Mouse (Mus musculus): ENCODE data around the gene Ppp1r32. TPM values are rescaled to one million over a fixed set of nuclear protein-coding genes. Genes with fewer than 3 reads are reported as not detected.

The Ppp1r32 gene
- total RNA-seq, 2 experiments from 2014 or later, result 0.90 to 0.91 TPM

DNA sequence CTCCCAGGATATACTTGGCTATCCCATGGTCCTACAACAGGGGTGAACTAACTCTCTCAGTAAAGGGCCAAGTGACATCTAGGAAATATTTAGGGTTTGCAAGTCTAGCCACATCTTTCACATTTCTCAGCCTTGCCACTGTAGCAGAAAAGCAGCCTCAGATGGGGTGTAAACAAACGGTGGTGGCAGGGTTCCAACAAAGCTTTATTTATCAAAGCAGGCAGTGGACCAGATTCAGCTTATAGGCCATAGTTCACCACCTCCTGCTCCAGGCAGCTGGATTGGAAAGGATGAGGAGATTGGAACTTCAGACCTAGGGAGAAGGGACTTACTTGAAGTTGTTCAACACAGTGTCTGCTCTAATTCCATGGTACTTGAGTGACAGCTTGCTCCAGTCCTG is 58.0 kb downstream of the Ppp1r32 start:
- no peak for DNase-seq

Other genes starting within 250 kb of the Ppp1r32 start
- not detected for gene Myrf, start 242.2 kb downstream of the Ppp1r32 start, total RNA-seq (2021)
- 1 to 10 TPM; 4.0 to 6.7 TPM for gene Dagla, start 178.1 kb downstream of the Ppp1r32 start, total RNA-seq (2021)
- gene Syt7, start 93.8 kb downstream of the Ppp1r32 start, total RNA-seq (2021), result 1 to 10 TPM; 1.9 to 4.1 TPM
- under 1 TPM; 0.13 to 0.38 TPM for gene Lrrc10b, start 25.5 kb downstream of the Ppp1r32 start, total RNA-seq (2021)
- gene Cpsf7, start 42.3 kb upstream of the Ppp1r32 start, total RNA-seq (2021), result 10 to 100 TPM; 18.0 to 18.5 TPM
- 10 to 100 TPM; 49.0 to 54.0 TPM for gene Sdhaf2, start 43.2 kb upstream of the Ppp1r32 start, total RNA-seq (2021)
- gene Tmem216, start 73.3 kb upstream of the Ppp1r32 start, total RNA-seq (2021), result 1 to 10 TPM; 1.9 to 2.2 TPM
- 1 to 10 TPM; 4.5 to 6.2 TPM for gene Cyb561a3, start 94.2 kb upstream of the Ppp1r32 start, total RNA-seq (2021)
- 1 to 10 TPM; 1.3 to 1.4 TPM for gene Tmem138, start 94.4 kb upstream of the Ppp1r32 start, total RNA-seq (2021)
- gene Ddb1, start 122.4 kb upstream of the Ppp1r32 start, total RNA-seq (2021), result 100 to 1,000 TPM; 114 to 129 TPM
- gene Tkfc, start 122.7 kb upstream of the Ppp1r32 start, total RNA-seq (2021), result 1 to 10 TPM; 4.2 to 5.1 TPM
- under 1 TPM in 1 of 2 experiments, not detected in 1; 0.08 TPM for gene Vwce, start 151.3 kb upstream of the Ppp1r32 start, total RNA-seq (2021)
- not detected for gene Pga5, start 195.1 kb upstream of the Ppp1r32 start, total RNA-seq (2021)
- gene Vps37c, start 205.8 kb upstream of the Ppp1r32 start, total RNA-seq (2021), result 10 to 100 TPM; 23.9 to 26.2 TPM